Mouse (Mus musculus): ENCODE measurements around the gene Hspb3. TPM values are rescaled to one million over a fixed set of nuclear protein-coding genes. Genes with fewer than 3 reads are reported as not detected.

The Hspb3 gene
- polyA plus RNA-seq, 1 experiment from 2014 or later = not detected

- Histone ChIP-seq H3K27ac (no peak overlapping the region), H3K79me2 (ENCODE audit: inconsistent target) (no peaks in the 10 kb centered on the region), H3K36me3 (ENCODE audit: inconsistent target) (no peaks in the 10 kb centered on the region), H3K4me3 (ENCODE audit: inconsistent target) (no peak overlapping the region)
- 78% methylated on average over 7 of the region's 7 CpGs for WGBS (ENCODE audit: missing documents)
Measured at GRCm38 (mm10) chr13:113661826-113662271, 1.6 kb downstream of the Hspb3 start.

- no peaks in the 10 kb centered on the region for H3K36me3 ChIP-seq (ENCODE audit: inconsistent target)
- no peak overlapping the region for H3K27ac ChIP-seq
- WGBS (ENCODE audit: missing documents) = 91% methylated on average over 9 of the region's 9 CpGs
- H3K4me3 ChIP-seq (ENCODE audit: inconsistent target) = no peak overlapping the region
- no peaks in the 10 kb centered on the region for H3K79me2 ChIP-seq (ENCODE audit: inconsistent target)
Measured at GRCm38 (mm10) chr13:113660576-113661310, 2.7 kb downstream of the Hspb3 start.

- WGBS (ENCODE audit: missing documents) = 36% methylated on average over 7 of the region's 7 CpGs
- Histone ChIP-seq H3K79me2 (ENCODE audit: inconsistent target) (no peaks in the 10 kb centered on the region), H3K27ac (no peak overlapping the region), H3K36me3 (ENCODE audit: inconsistent target) (no peaks in the 10 kb centered on the region), H3K4me3 (ENCODE audit: inconsistent target) (no peak overlapping the region)
Measured at GRCm38 (mm10) chr13:113657204-113657603, 6.3 kb downstream of the Hspb3 start.

- H3K4me3 ChIP-seq (ENCODE audit: inconsistent target) = no peak overlapping the region
- H3K36me3 ChIP-seq (ENCODE audit: inconsistent target) = no peaks in the 10 kb centered on the region
- no peaks in the 10 kb centered on the region for H3K79me2 ChIP-seq (ENCODE audit: inconsistent target)
- H3K27ac ChIP-seq = no peak overlapping the region
- WGBS (ENCODE audit: missing documents) = 98% methylated on average over 4 of the region's 4 CpGs
Measured at GRCm38 (mm10) chr13:113656639-113657038, 6.8 kb downstream of the Hspb3 start.

- no peaks in the 10 kb centered on the region for H3K36me3 ChIP-seq (ENCODE audit: inconsistent target)
- WGBS (ENCODE audit: missing documents) = 98% methylated on average over 4 of the region's 4 CpGs
- no peak overlapping the region for H3K27ac ChIP-seq
- no peaks in the 10 kb centered on the region for H3K79me2 ChIP-seq (ENCODE audit: inconsistent target)
- H3K4me3 ChIP-seq (ENCODE audit: inconsistent target) = no peak overlapping the region
Measured at GRCm38 (mm10) chr13:113655511-113655910, 8.0 kb downstream of the Hspb3 start.

- Histone ChIP-seq H3K36me3 (ENCODE audit: inconsistent target) (no peaks in the 10 kb centered on the region), H3K4me3 (ENCODE audit: inconsistent target) (no peak overlapping the region), H3K27ac (no peak overlapping the region), H3K79me2 (ENCODE audit: inconsistent target) (no peaks in the 10 kb centered on the region)
- 94% methylated on average over 11 of the region's 11 CpGs for WGBS (ENCODE audit: missing documents)
Measured at GRCm38 (mm10) chr13:113640944-113641597, 22.4 kb downstream of the Hspb3 start.

GRCm38 (mm10) chr13:113638914-113639313, 24.6 kb downstream of the Hspb3 start:
- WGBS (ENCODE audit: missing documents) = 14% methylated on average over 7 of the region's 7 CpGs
- Histone ChIP-seq H3K27ac (no peak overlapping the region), H3K79me2 (ENCODE audit: inconsistent target) (no peaks in the 10 kb centered on the region), H3K36me3 (ENCODE audit: inconsistent target) (no peaks in the 10 kb centered on the region), H3K4me3 (ENCODE audit: inconsistent target) (no peak overlapping the region)

GRCm38 (mm10) chr13:113635799-113636222, 27.7 kb downstream of the Hspb3 start:
- Histone ChIP-seq H3K4me3 (ENCODE audit: inconsistent target) (no peak overlapping the region), H3K27ac (peak overlapping the region; percentile 21), H3K79me2 (ENCODE audit: inconsistent target) (no peaks in the 10 kb centered on the region), H3K36me3 (ENCODE audit: inconsistent target) (no peaks in the 10 kb centered on the region)
- WGBS (ENCODE audit: missing documents) = 6% methylated on average over 17 of the region's 17 CpGs

- Histone ChIP-seq H3K27ac (no peak overlapping the region), H3K36me3 (ENCODE audit: inconsistent target) (no peaks in the 10 kb centered on the region), H3K4me3 (ENCODE audit: inconsistent target) (no peak overlapping the region), H3K79me2 (ENCODE audit: inconsistent target) (no peaks in the 10 kb centered on the region)
- WGBS (ENCODE audit: missing documents) = 87% methylated on average over 15 of the region's 15 CpGs
Measured at GRCm38 (mm10) chr13:113634732-113635481, 28.6 kb downstream of the Hspb3 start.

GRCm38 (mm10) chr13:113632506-113632905, 31.0 kb downstream of the Hspb3 start:
- no peak overlapping the region for H3K4me3 ChIP-seq (ENCODE audit: inconsistent target)
- no peaks in the 10 kb centered on the region for H3K79me2 ChIP-seq (ENCODE audit: inconsistent target)
- 69% methylated on average over 6 of the region's 6 CpGs for WGBS (ENCODE audit: missing documents)
- no peaks in the 10 kb centered on the region for H3K36me3 ChIP-seq (ENCODE audit: inconsistent target)
- no peak overlapping the region for H3K27ac ChIP-seq

- Histone ChIP-seq H3K4me3 (ENCODE audit: inconsistent target) (no peak overlapping the region), H3K36me3 (ENCODE audit: inconsistent target) (no peaks in the 10 kb centered on the region), H3K79me2 (ENCODE audit: inconsistent target) (no peaks in the 10 kb centered on the region), H3K27ac (no peak overlapping the region)
- WGBS (ENCODE audit: missing documents) = 91% methylated on average over 8 of the region's 8 CpGs
Measured at GRCm38 (mm10) chr13:113627601-113628000, 35.9 kb downstream of the Hspb3 start.

- no peak overlapping the region for H3K4me3 ChIP-seq (ENCODE audit: inconsistent target)
- no peaks in the 10 kb centered on the region for H3K36me3 ChIP-seq (ENCODE audit: inconsistent target)
- no peaks in the 10 kb centered on the region for H3K79me2 ChIP-seq (ENCODE audit: inconsistent target)
- H3K27ac ChIP-seq = no peak overlapping the region
- 20% methylated on average over 8 of the region's 8 CpGs for WGBS (ENCODE audit: missing documents)
Measured at GRCm38 (mm10) chr13:113622865-113623255, 40.6 kb downstream of the Hspb3 start.

GRCm38 (mm10) chr13:113622122-113622864, 41.2 kb downstream of the Hspb3 start:
- peaks cover 3% of the 10 kb centered on the region for H3K79me2 ChIP-seq (ENCODE audit: inconsistent target)
- 90% methylated on average over 11 of the region's 11 CpGs for WGBS (ENCODE audit: missing documents)
- H3K4me3 ChIP-seq (ENCODE audit: inconsistent target) = no peak overlapping the region
- no peaks in the 10 kb centered on the region for H3K36me3 ChIP-seq (ENCODE audit: inconsistent target)
- no peak overlapping the region for H3K27ac ChIP-seq

- no peak overlapping the region for H3K4me3 ChIP-seq (ENCODE audit: inconsistent target)
- 87% methylated on average over 9 of the region's 9 CpGs for WGBS (ENCODE audit: missing documents)
- no peaks in the 10 kb centered on the region for H3K36me3 ChIP-seq (ENCODE audit: inconsistent target)
- H3K27ac ChIP-seq = no peak overlapping the region
- peaks cover 36% of the 10 kb centered on the region for H3K79me2 ChIP-seq (ENCODE audit: inconsistent target)
Measured at GRCm38 (mm10) chr13:113619003-113619402, 44.5 kb downstream of the Hspb3 start.

Data from macrophage (primary cell).